Mouse (Mus musculus) cortical plate, adult 2 months (tissue): Measurements from ENCODE around the gene 4833439L19Rik. TPM values are rescaled to one million over a fixed set of nuclear protein-coding genes. Genes with fewer than 3 reads are reported as not detected.

Experiments used
- H3K27ac ChIP-seq: fragments of 200-500 bp; 2 replicates; pipeline ENCODE4 v1.5.1; 2012; ENCODE audit warnings: low read length, control low read depth, inconsistent platforms; ENCODE audit not compliant: insufficient read depth
- H3K4me1 ChIP-seq: fragments of 200-500 bp; 2 replicates; pipeline ENCODE4 v1.6.1; 2011; ENCODE audit warnings: low read length; ENCODE audit not compliant: control insufficient read depth, insufficient read depth
- H3K4me3 ChIP-seq: fragments of 200-500 bp; 2 replicates; pipeline ENCODE4 v1.5.1; 2011; ENCODE audit warnings: mild to moderate bottlenecking, low read length, control low read depth; ENCODE audit not compliant: insufficient read depth
- CTCF ChIP-seq: fragments of 200-500 bp; IDR thresholded peaks from 2 replicates; pipeline ENCODE4 v1.5.1; 2011; ENCODE audit warnings: mild to moderate bottlenecking, control low read depth, low read length; ENCODE audit not compliant: insufficient read depth; ENCODE audit errors: extremely low read depth
- POLR2A ChIP-seq: fragments of 200-500 bp; IDR thresholded peaks from 2 replicates; pipeline ENCODE4 v1.6.1; 2011; ENCODE audit warnings: mild to moderate bottlenecking, low read length, control low read depth; ENCODE audit not compliant: insufficient read depth; ENCODE audit errors: extremely low read depth
- polyA plus RNA-seq: library from polyadenylated mRNA; depleted of rRNA; stranded (reverse); fragments of >200 nt; gene quantifications from 2 replicates; pipeline ENCODE4 v1.2.3, GENCODE M21; 2012

Gene 4833439L19Rik
- polyA plus RNA-seq, 1 experiment: 181 TPM

GRCm38 (mm10) chr13:54568380-54568779 is 3.1 kb upstream of the 4833439L19Rik start:
- no peak for TF ChIP-seq CTCF
- TF ChIP-seq POLR2A: no peak
- Histone ChIP-seq H3K4me3 (no peak overlapping the region), H3K27ac (no peak overlapping the region), H3K4me1 (no peaks in the 10 kb centered on the region; the same call in 1 of the 2 replicates)

GRCm38 (mm10) chr13:54565594-54566345 is 535 bp upstream of the 4833439L19Rik start:
- TF ChIP-seq POLR2A (no peak), CTCF (peak; percentile 40; the same call in 1 of the 2 replicates)
- no peak overlapping the region for H3K27ac ChIP-seq

GRCm38 (mm10) chr13:54564232-54565200 is 719 bp downstream of the 4833439L19Rik start:
- peaks cover 8% of the 10 kb centered on the region for H3K4me1 ChIP-seq
- H3K27ac ChIP-seq: no peak overlapping the region
- H3K4me3 ChIP-seq: peak overlapping the region; percentile 85
- no peak for TF ChIP-seq POLR2A
- no peak for TF ChIP-seq CTCF

More at GRCm38 (mm10) chr13:54565594-54566345, 535 bp upstream of the 4833439L19Rik start:
- peaks cover 6% of the 10 kb centered on the region for H3K4me1 ChIP-seq
- peak overlapping the region; percentile 85 for H3K4me3 ChIP-seq

DNA sequence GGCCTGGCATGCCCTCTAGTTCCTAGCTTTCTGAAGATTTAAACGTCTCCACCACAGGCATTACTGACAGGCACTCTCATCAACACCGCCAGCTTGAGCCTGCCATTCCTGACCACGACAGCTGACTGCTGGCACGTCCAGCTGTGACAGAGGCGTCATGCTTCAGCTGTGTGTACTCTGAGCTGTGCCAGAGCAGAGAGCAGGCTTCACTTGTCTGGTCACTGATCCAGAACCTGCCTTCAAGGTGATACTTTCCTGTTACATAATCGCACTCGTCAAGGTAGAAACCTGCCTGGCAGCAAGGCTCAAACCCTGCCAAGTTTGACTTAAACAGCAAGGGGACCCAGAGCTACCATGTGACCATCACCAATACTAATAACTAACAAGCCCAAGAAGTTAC is 2.7 kb downstream of the 4833439L19Rik start:
- Histone ChIP-seq H3K27ac (no peak overlapping the region), H3K4me1 (peaks cover 8% of the 10 kb centered on the region), H3K4me3 (no peak overlapping the region)
- TF ChIP-seq POLR2A (no peak), CTCF (no peak)

- no peak for TF ChIP-seq CTCF
- TF ChIP-seq POLR2A: no peak
- H3K4me3 ChIP-seq: no peak overlapping the region
- H3K27ac ChIP-seq: no peak overlapping the region
- H3K4me1 ChIP-seq: peaks cover 10% of the 10 kb centered on the region
These were observed 4.6 kb downstream of the 4833439L19Rik start for GRCm38 (mm10) chr13:54560608-54561007.

- H3K4me1 ChIP-seq: peaks cover 10% of the 10 kb centered on the region
- H3K4me3 ChIP-seq: no peak overlapping the region
- TF ChIP-seq POLR2A (no peak), CTCF (no peak)
- no peak overlapping the region for H3K27ac ChIP-seq
These were observed 5.6 kb downstream of the 4833439L19Rik start for GRCm38 (mm10) chr13:54559656-54560055.

DNA sequence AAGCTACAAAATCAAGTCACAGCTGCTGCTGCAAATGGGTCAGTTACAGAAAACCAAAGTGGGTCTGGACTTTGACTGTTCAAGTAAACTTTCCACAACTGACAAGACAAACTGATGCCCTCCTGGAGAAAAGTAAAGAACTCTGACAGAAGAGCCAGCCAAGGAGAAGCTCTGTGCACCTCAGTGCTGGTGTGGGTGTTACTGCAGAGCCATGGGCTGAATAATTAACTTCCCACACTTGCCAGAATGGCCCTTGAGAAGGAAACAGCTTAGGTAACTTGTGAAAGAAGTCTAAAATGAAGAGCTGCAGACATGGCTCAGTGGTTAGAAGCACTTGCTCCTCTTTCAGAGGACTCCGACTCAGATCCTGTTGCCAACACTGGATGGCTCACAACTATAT is 7.6 kb downstream of the 4833439L19Rik start:
- Histone ChIP-seq H3K27ac (no peak overlapping the region), H3K4me3 (no peak overlapping the region), H3K4me1 (peaks cover 8% of the 10 kb centered on the region)
- TF ChIP-seq POLR2A: no peak

DNA sequence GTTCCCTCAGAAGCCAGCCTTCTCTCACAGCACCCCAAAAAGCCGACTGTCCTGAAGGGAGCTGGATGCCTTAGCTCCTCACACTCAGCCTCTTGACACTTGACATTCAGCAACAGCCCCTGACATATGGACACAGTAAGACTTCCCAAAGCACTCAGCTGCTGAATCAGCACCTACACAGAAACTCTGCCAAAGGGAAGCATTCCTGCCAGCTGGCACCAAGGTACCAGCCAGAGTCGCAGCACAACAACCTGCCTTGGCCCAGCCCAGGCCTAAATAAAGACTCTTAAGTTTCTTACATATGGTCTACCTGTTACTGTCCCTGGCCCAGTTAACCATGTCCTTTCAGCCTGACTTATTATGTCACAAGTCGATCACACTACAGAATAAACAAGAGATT is 8.4 kb downstream of the 4833439L19Rik start:
- H3K27ac ChIP-seq: no peak overlapping the region
- TF ChIP-seq CTCF (no peak), POLR2A (no peak)
- H3K4me1 ChIP-seq: peaks cover 5% of the 10 kb centered on the region
- no peak overlapping the region for H3K4me3 ChIP-seq

DNA sequence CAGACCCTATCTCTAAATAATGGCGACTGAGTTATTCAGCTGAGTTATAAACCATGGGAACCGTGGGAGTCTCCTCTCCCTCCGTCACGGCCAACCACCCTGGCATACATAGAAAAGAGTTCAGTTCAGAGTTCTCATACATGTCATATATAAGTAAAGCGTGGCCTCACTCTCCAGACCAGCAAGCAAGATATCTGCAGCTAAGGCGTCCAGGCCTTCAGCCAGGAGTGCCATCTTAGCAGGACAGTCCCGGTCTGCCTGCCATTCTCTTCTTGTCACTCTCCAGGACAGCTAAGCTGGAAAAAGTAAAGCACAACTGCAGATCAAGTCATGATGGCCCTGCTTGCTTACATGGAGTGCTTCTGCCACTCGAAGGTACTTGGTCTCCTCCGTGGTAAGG is 9.1 kb downstream of the 4833439L19Rik start:
- no peak overlapping the region for H3K4me3 ChIP-seq

DNA sequence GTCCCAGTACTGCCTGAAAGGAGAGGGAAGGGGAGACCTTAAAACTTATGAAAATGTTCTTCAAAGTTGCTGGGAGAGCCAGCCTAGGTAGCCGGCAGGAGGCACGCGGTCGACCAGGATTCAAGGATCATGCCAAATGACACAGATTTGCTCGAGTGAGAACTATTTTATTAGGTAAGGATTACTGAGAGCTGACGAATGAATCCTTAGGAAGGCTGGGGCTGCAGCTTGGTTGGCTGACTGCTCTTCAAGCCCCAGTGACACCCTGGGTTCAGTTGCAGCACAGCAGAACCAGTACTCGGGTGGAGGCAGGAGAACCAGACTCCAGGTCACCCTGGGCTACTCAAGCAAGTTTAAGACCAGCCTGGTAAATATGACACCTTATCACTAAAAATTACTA is 17.2 kb downstream of the 4833439L19Rik start:
- H3K27ac ChIP-seq: no peak overlapping the region
- no peak for TF ChIP-seq CTCF
- no peak for TF ChIP-seq POLR2A
- no peak overlapping the region for H3K4me3 ChIP-seq
- H3K4me1 ChIP-seq: no peaks in the 10 kb centered on the region

More for the DNA sequence above, 9.1 kb downstream of the 4833439L19Rik start:
- H3K27ac ChIP-seq: no peak overlapping the region
- TF ChIP-seq POLR2A (no peak), CTCF (no peak)
- H3K4me1 ChIP-seq: peaks cover 5% of the 10 kb centered on the region
